Mouse (Mus musculus) hindbrain, embryonic 16.5 days (tissue): ENCODE measurements around the gene Cfap20. TPM values are rescaled to one million over a fixed set of nuclear protein-coding genes. Genes with fewer than 3 reads are reported as not detected.

Experiments
- ATAC-seq: fragments of 200-750 bp; cut with Nextera tagmentation; 2 replicates; pipeline ENCODE4 v1.8.0; 2017; ENCODE audit warnings: moderate TSS enrichment, moderate library complexity
- H3K27ac ChIP-seq: fragments of 300-500 bp; sonication (generic); 2 replicates; pipeline ENCODE4 v1.5.1; 2014; ENCODE audit warnings: low read depth, mild to moderate bottlenecking, control low read depth, low read length, moderate library complexity
- H3K27me3 ChIP-seq: fragments of 300-500 bp; sonication (generic); replicated peaks from 2 replicates; pipeline ENCODE4 v1.6.1; 2014; ENCODE audit warnings: low read length; ENCODE audit not compliant: control insufficient read depth, insufficient read depth
- H3K36me3 ChIP-seq: fragments of 300-500 bp; sonication (generic); 2 replicates; pipeline ENCODE4 v1.6.1; 2014; ENCODE audit warnings: mild to moderate bottlenecking, low read length, moderate library complexity, mixed read lengths; ENCODE audit not compliant: control insufficient read depth, insufficient read depth
- H3K4me1 ChIP-seq: fragments of 300-500 bp; sonication (generic); 2 replicates; pipeline ENCODE4 v1.6.1; 2014; ENCODE audit warnings: low read depth, low read length; ENCODE audit not compliant: control insufficient read depth, insufficient read depth
- H3K4me2 ChIP-seq: fragments of 300-500 bp; sonication (generic); 2 replicates; pipeline ENCODE4 v1.6.1; 2014; ENCODE audit warnings: mild to moderate bottlenecking, low read length, control low read depth, moderate library complexity
- H3K4me3 ChIP-seq: fragments of 300-500 bp; sonication (generic); 2 replicates; pipeline ENCODE4 v1.5.1; 2014; ENCODE audit warnings: mild to moderate bottlenecking, low read length, control low read depth, moderate library complexity
- H3K9ac ChIP-seq: fragments of 300-500 bp; sonication (generic); 2 replicates; pipeline ENCODE4 v1.6.1; 2014; ENCODE audit warnings: low read depth, mild to moderate bottlenecking, control low read depth, low read length, moderate library complexity
- H3K9me3 ChIP-seq: fragments of 300-500 bp; sonication (generic); 2 replicates; pipeline ENCODE4 v1.6.1; 2014; ENCODE audit warnings: mild to moderate bottlenecking, low read length, moderate library complexity; ENCODE audit not compliant: control insufficient read depth
- WGBS: fragments of 180-500 bp; shearing (Covaris S2); extraction: QIAGEN DNeasy Blood & Tissue Kit; methylation state at CpG from one replicate; pipeline ENCODE4 v1.1.7; 2014; 5-methylcytosine and 5-hydroxymethylcytosine counted together
- polyA plus RNA-seq: library from polyadenylated mRNA; unstranded; fragments of >200 nt; fragmentation: Nextera tagmentation; extraction: Ambion mirVana; gene quantifications from 2 replicates; pipeline ENCODE4 v1.2.1, GENCODE M21; 2015

Gene Cfap20
- polyA plus RNA-seq, 1 experiment from 2014 or later: 124 TPM

GRCm38 (mm10) chr8:95427594-95428535 lies 6.8 kb downstream of the Cfap20 start:
- no peak overlapping the region for H3K4me3 ChIP-seq
- WGBS: 30% methylated on average over 12 of the region's 12 CpGs

GRCm38 (mm10) chr8:95426781-95427281 lies 7.8 kb downstream of the Cfap20 start:
- Histone ChIP-seq H3K36me3 (peaks cover 8% of the 10 kb centered on the region), H3K9ac (no peak overlapping the region), H3K4me1 (peaks cover 45% of the 10 kb centered on the region), H3K4me2 (peak overlapping the region; percentile 10; the same call in 1 of the 2 replicates), H3K9me3 (no peaks in the 10 kb centered on the region), H3K4me3 (no peak overlapping the region), H3K27ac (peak overlapping the region; percentile 89), H3K27me3 (no peaks in the 10 kb centered on the region)
- peak; percentile 75 for ATAC-seq
- 48% methylated on average over 2 of the region's 2 CpGs for WGBS

More at GRCm38 (mm10) chr8:95427594-95428535, 6.8 kb downstream of the Cfap20 start:
- H3K9me3 ChIP-seq: no peaks in the 10 kb centered on the region
- no peaks in the 10 kb centered on the region for H3K27me3 ChIP-seq
- H3K36me3 ChIP-seq: peaks cover under 1% of the 10 kb centered on the region; the same call in 1 of the 2 replicates
- H3K4me2 ChIP-seq: peak overlapping the region; percentile 39
- H3K9ac ChIP-seq: no peak overlapping the region; the same call in 1 of the 2 replicates
- H3K4me1 ChIP-seq: peaks cover 55% of the 10 kb centered on the region
- 0 out of 2 replicates have a peak, but pooled peaks have one; percentile 18 for ATAC-seq
- H3K27ac ChIP-seq: peak overlapping the region; percentile 89

- Histone ChIP-seq H3K9ac (no peak overlapping the region), H3K27ac (no peak overlapping the region), H3K4me2 (no peak overlapping the region), H3K27me3 (no peaks in the 10 kb centered on the region), H3K4me1 (peaks cover 33% of the 10 kb centered on the region), H3K4me3 (no peak overlapping the region), H3K9me3 (no peaks in the 10 kb centered on the region), H3K36me3 (peaks cover 27% of the 10 kb centered on the region)
- 88% methylated on average over 7 of the region's 7 CpGs for whole genome bisulfite sequencing
- no peak for ATAC-seq
Measured at GRCm38 (mm10) chr8:95424682-95425081, 10.0 kb downstream of the Cfap20 start.

- peaks cover 31% of the 10 kb centered on the region for H3K36me3 ChIP-seq
- H3K9me3 ChIP-seq: no peaks in the 10 kb centered on the region
- H3K4me1 ChIP-seq: peaks cover 12% of the 10 kb centered on the region
- H3K9ac ChIP-seq: no peak overlapping the region
- no peak for ATAC-seq
- no peak overlapping the region for H3K27ac ChIP-seq
- 89% methylated on average over 14 of the region's 14 CpGs for WGBS
- no peak overlapping the region for H3K4me3 ChIP-seq
- H3K27me3 ChIP-seq: no peaks in the 10 kb centered on the region
- H3K4me2 ChIP-seq: no peak overlapping the region
Measured at GRCm38 (mm10) chr8:95422193-95422810, 12.4 kb downstream of the Cfap20 start.

GRCm38 (mm10) chr8:95411309-95411972 lies 23.2 kb downstream of the Cfap20 start:
- Histone ChIP-seq H3K4me3 (no peak overlapping the region), H3K9ac (no peak overlapping the region), H3K9me3 (no peaks in the 10 kb centered on the region), H3K27ac (no peak overlapping the region), H3K27me3 (no peaks in the 10 kb centered on the region), H3K36me3 (no peaks in the 10 kb centered on the region), H3K4me2 (no peak overlapping the region), H3K4me1 (no peaks in the 10 kb centered on the region; the same call in 1 of the 2 replicates)
- peak; percentile 45 for ATAC-seq
- 47% methylated on average over 10 of the region's 10 CpGs for WGBS

GRCm38 (mm10) chr8:95409518-95409917 lies 25.2 kb downstream of the Cfap20 start:
- Histone ChIP-seq H3K9ac (no peak overlapping the region), H3K4me2 (no peak overlapping the region), H3K27me3 (no peaks in the 10 kb centered on the region), H3K36me3 (no peaks in the 10 kb centered on the region), H3K4me3 (no peak overlapping the region), H3K9me3 (no peaks in the 10 kb centered on the region), H3K27ac (no peak overlapping the region), H3K4me1 (no peaks in the 10 kb centered on the region; the same call in 1 of the 2 replicates)
- no peak for ATAC-seq
- WGBS: 87% methylated on average over 5 of the region's 5 CpGs

GRCm38 (mm10) chr8:95401091-95401490 lies 33.6 kb downstream of the Cfap20 start:
- no peak overlapping the region for H3K4me3 ChIP-seq
- no peaks in the 10 kb centered on the region for H3K27me3 ChIP-seq
- 67% methylated on average over 7 of the region's 7 CpGs for WGBS
- H3K9ac ChIP-seq: no peak overlapping the region
- H3K4me1 ChIP-seq: no peaks in the 10 kb centered on the region
- H3K27ac ChIP-seq: no peak overlapping the region
- no peak overlapping the region for H3K4me2 ChIP-seq
- no peak for ATAC-seq
- no peaks in the 10 kb centered on the region for H3K36me3 ChIP-seq
- no peaks in the 10 kb centered on the region for H3K9me3 ChIP-seq

GRCm38 (mm10) chr8:95399131-95399530 lies 35.5 kb downstream of the Cfap20 start:
- H3K4me3 ChIP-seq: no peak overlapping the region
- H3K9ac ChIP-seq: no peak overlapping the region
- no peaks in the 10 kb centered on the region for H3K27me3 ChIP-seq
- no peak for ATAC-seq
- no peaks in the 10 kb centered on the region for H3K36me3 ChIP-seq
- no peaks in the 10 kb centered on the region for H3K4me1 ChIP-seq
- H3K4me2 ChIP-seq: no peak overlapping the region
- WGBS: 62% methylated on average over 9 of the region's 9 CpGs
- no peak overlapping the region for H3K27ac ChIP-seq
- no peaks in the 10 kb centered on the region for H3K9me3 ChIP-seq
